Mouse (Mus musculus) midbrain, postnatal 0 days (tissue): ENCODE measurements around the gene BC028528. TPM values are rescaled to one million over a fixed set of nuclear protein-coding genes. Genes with fewer than 3 reads are reported as not detected.
"Not testable (repeated sequence)": the region's sequence is repeated elsewhere in the genome, so short reads cannot be mapped to it uniquely, and the experiment has no call there.

Source experiments
- ATAC-seq: fragments of 200-750 bp; cut with Nextera tagmentation; 2 replicates; pipeline ENCODE4 v1.8.0; 2017; ENCODE audit warnings: moderate number of reproducible peaks, mild to moderate bottlenecking, moderate TSS enrichment, moderate library complexity; ENCODE audit not compliant: low FRiP score
- DNase-seq: peaks from one replicate; pipeline ENCODE4 v3.0.0-alpha.2; 2015; ENCODE audit warnings: low spot score
- H3K27ac ChIP-seq: fragments of 300-500 bp; sonication (generic); 2 replicates; pipeline ENCODE4 v1.5.1; 2014; ENCODE audit warnings: low read depth, mild to moderate bottlenecking, low read length, mixed read lengths
- H3K27me3 ChIP-seq: fragments of 300-500 bp; sonication (generic); 2 replicates; pipeline ENCODE4 v1.6.1; 2014; ENCODE audit warnings: low read length, control low read depth, mixed read lengths; ENCODE audit not compliant: insufficient read depth
- H3K36me3 ChIP-seq: fragments of 300-500 bp; sonication (generic); 2 replicates; pipeline ENCODE4 v1.6.1; 2014; ENCODE audit warnings: low read length, control low read depth, mixed read lengths; ENCODE audit not compliant: insufficient read depth
- H3K4me1 ChIP-seq: fragments of 300-500 bp; sonication (generic); 2 replicates; pipeline ENCODE4 v1.6.1; 2014; ENCODE audit warnings: mild to moderate bottlenecking, control low read depth, antibody characterized with exemption, low read length, mixed read lengths; ENCODE audit not compliant: insufficient read depth
- H3K4me2 ChIP-seq: fragments of 300-500 bp; sonication (generic); 2 replicates; pipeline ENCODE4 v1.6.1; 2014; ENCODE audit warnings: low read depth, mild to moderate bottlenecking, low read length, mixed read lengths; ENCODE audit not compliant: poor library complexity, severe bottlenecking
- H3K4me3 ChIP-seq: fragments of 300-500 bp; sonication (generic); 2 replicates; pipeline ENCODE4 v1.5.1; 2014; ENCODE audit warnings: low read depth, mild to moderate bottlenecking, low read length, moderate library complexity
- H3K9ac ChIP-seq: fragments of 300-500 bp; sonication (generic); replicated peaks from 2 replicates; pipeline ENCODE4 v1.6.1; 2014; ENCODE audit warnings: mild to moderate bottlenecking, low read length, moderate library complexity, mixed read lengths; ENCODE audit not compliant: poor library complexity, severe bottlenecking
- H3K9me3 ChIP-seq: fragments of 300-500 bp; sonication (generic); 2 replicates; pipeline ENCODE4 v1.6.1; 2016; ENCODE audit warnings: low read length, control low read depth
- CTCF ChIP-seq: IDR thresholded peaks from 2 replicates; pipeline ENCODE4 v1.5.1; 2016; ENCODE audit warnings: antibody characterized with exemption, mild to moderate bottlenecking
- WGBS: fragments of 180-500 bp; shearing (Covaris S2); extraction: QIAGEN DNeasy Blood & Tissue Kit; methylation state at CpG from one replicate; pipeline ENCODE4 v1.1.7; 2014; 5-methylcytosine and 5-hydroxymethylcytosine counted together
- polyA plus RNA-seq: library from polyadenylated mRNA; unstranded; fragments of >200 nt; fragmentation: Nextera tagmentation; extraction: Ambion mirVana; gene quantifications from 2 replicates; pipeline ENCODE4 v1.2.1, GENCODE M21; 2015
- total RNA-seq: library from RNA; depleted of rRNA; stranded (reverse); fragments of >200 nt; gene quantifications from 2 replicates; pipeline ENCODE4 v1.2.3, GENCODE M21; 2014

BC028528 gene
- total and polyA plus RNA-seq, 2 experiments from 2014 or later = 14.6 to 27.7 TPM

- WGBS = 3% methylated on average over 15 of the region's 15 CpGs
- H3K27me3 ChIP-seq = peaks cover 27% of the 10 kb centered on the region
- H3K9ac ChIP-seq = no peak overlapping the region
- peaks cover 8% of the 10 kb centered on the region; the same call in 1 of the 2 replicates for H3K4me1 ChIP-seq
- H3K9me3 ChIP-seq = no peaks in the 10 kb centered on the region
- H3K27ac ChIP-seq = no peak overlapping the region
- no peak for TF ChIP-seq CTCF
- DNase-seq (no peak), ATAC-seq (no peak)
- no peaks in the 10 kb centered on the region for H3K36me3 ChIP-seq
- peak overlapping the region; percentile 42; the same call in 1 of the 2 replicates for H3K4me2 ChIP-seq
- peak overlapping the region; percentile 1; the same call in 1 of the 2 replicates for H3K4me3 ChIP-seq
These were observed 12.1 kb upstream of the BC028528 start for GRCm38 (mm10) chr3:95903753-95904502.

- no peak overlapping the region for H3K4me3 ChIP-seq
- H3K9ac ChIP-seq = no peak overlapping the region
- ATAC-seq = 0 out of 2 replicates have a peak, but pooled peaks have one; percentile 42
- DNase-seq = no peak
- no peaks in the 10 kb centered on the region for H3K36me3 ChIP-seq
- no peaks in the 10 kb centered on the region for H3K9me3 ChIP-seq
- H3K27me3 ChIP-seq = peaks cover 27% of the 10 kb centered on the region
- H3K4me1 ChIP-seq = peaks cover 8% of the 10 kb centered on the region; the same call in 1 of the 2 replicates
- no peak overlapping the region for H3K27ac ChIP-seq
- no peak for TF ChIP-seq CTCF
- no peak overlapping the region for H3K4me2 ChIP-seq
- WGBS = 31% methylated on average over 6 of the region's 6 CpGs
These were observed 10.8 kb upstream of the BC028528 start for GRCm38 (mm10) chr3:95902643-95903042.

- H3K9ac ChIP-seq = no peak overlapping the region
- DNase-seq = no peak
- TF ChIP-seq CTCF = no peak
- H3K36me3 ChIP-seq = no peaks in the 10 kb centered on the region
- H3K4me1 ChIP-seq = peaks cover 8% of the 10 kb centered on the region; the same call in 1 of the 2 replicates
- H3K27ac ChIP-seq = no peak overlapping the region
- peaks cover 23% of the 10 kb centered on the region for H3K27me3 ChIP-seq
- H3K4me3 ChIP-seq = no peak overlapping the region
- no peak overlapping the region for H3K4me2 ChIP-seq
- ATAC-seq = no peak
- H3K9me3 ChIP-seq = no peaks in the 10 kb centered on the region
These were observed 10.5 kb upstream of the BC028528 start for GRCm38 (mm10) chr3:95902373-95902625.

DNA sequence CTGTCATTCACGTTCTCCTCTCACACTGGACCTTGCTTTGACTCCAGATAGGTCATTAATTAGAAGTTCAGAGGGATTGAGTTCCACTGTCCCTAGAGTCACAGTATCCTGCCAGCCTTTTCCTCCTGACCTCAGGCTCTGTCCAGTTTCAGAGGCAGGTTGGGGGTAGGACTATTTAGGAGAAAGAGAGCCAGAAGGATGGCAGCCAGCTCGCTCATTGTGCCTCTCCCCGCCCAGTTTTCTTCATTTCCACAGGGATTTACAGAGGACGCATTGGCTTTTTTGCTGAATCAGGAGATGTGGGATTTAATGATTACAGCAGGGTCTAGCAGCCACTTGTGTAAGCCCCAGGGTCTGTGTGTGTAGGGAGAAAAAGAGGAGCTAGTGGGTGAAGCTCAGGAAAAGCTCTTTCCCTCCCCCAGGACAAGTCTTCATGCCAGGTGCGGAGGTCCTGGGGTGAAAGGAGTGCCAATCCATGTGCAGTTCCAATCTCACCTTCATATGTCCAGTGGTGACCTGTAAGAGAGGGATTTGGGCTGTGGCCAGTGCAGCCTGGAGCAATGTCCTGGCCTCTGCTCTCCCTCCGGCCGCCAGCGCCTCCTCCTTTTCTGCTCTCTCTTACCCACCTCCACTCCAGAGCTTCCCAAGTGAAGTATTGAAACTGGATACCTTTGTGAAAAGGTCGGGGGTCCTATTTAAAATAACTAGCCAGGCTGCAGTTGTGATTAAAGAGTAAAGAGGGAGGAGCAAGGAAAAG lies 10.0 kb upstream of the BC028528 start:
- Histone ChIP-seq H3K4me3 (no peak overlapping the region), H3K27me3 (peaks cover 19% of the 10 kb centered on the region), H3K9me3 (no peaks in the 10 kb centered on the region), H3K4me2 (no peak overlapping the region), H3K36me3 (no peaks in the 10 kb centered on the region), H3K4me1 (peaks cover 8% of the 10 kb centered on the region; the same call in 1 of the 2 replicates), H3K9ac (no peak overlapping the region), H3K27ac (no peak overlapping the region)
- no peak for TF ChIP-seq CTCF
- DNase-seq (no peak), ATAC-seq (no peak)
- WGBS = 68% methylated on average over 9 of the region's 9 CpGs

- no peak for ATAC-seq
These were observed 8.2 kb upstream of the BC028528 start for GRCm38 (mm10) chr3:95899800-95900524.

GRCm38 (mm10) chr3:95895501-95895900 lies 3.7 kb upstream of the BC028528 start:
- not testable (repeated sequence) for ATAC-seq, H3K4me1 ChIP-seq, H3K27me3 ChIP-seq, H3K4me2 ChIP-seq, DNase-seq, H3K27ac ChIP-seq, H3K36me3 ChIP-seq, H3K9ac ChIP-seq, H3K4me3 ChIP-seq, H3K9me3 ChIP-seq
- 92% methylated on average over 7 of the region's 7 CpGs for WGBS

More at GRCm38 (mm10) chr3:95899800-95900524, 8.2 kb upstream of the BC028528 start:
- WGBS = 78% methylated on average over 13 of the region's 13 CpGs
- Histone ChIP-seq H3K9me3 (no peaks in the 10 kb centered on the region), H3K4me1 (peaks cover 8% of the 10 kb centered on the region; the same call in 1 of the 2 replicates), H3K9ac (no peak overlapping the region), H3K4me2 (no peak overlapping the region), H3K4me3 (no peak overlapping the region), H3K36me3 (no peaks in the 10 kb centered on the region), H3K27me3 (peaks cover 12% of the 10 kb centered on the region), H3K27ac (no peak overlapping the region)
- TF ChIP-seq CTCF = no peak
- no peak for DNase-seq
